Mouse (Mus musculus): ENCODE results near the gene Tspan2.

Tspan2 gene

DNA sequence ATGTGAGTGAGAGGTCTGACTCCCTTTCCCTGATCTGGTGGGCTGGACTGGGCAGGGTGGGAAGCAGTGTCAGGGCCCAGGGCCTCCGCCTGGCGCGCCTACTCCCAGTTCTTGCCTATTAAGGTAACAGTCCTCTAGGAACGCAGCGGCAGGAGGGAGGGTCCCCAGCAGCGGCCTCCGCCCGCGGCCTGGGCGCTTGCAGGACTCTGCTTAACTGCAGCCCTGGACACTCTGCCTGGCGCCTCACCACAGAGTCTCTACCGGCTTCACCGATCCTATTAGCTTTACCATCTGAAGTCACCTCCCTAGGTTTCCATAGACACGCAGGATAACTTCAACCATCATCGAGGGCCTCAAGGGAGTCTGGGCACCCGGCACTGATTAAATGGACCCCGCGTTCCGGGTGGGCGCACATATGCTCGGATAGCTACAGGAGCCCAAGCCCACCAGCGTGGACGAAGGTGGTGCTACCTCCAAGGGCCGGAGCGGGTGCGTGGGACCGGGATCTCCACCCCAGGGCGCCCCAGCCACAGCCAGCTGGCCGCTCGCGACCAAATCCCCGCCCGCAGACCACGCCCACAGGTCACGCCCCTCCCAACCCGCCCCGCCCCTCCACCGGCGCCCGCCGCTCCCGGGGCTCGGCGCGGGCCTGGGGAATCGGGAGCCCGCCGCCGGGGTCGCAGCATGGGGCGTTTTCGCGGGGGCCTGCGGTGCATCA lies at the start of gene Tspan2:
TSS of gene Tspan2 (plus strand) at position 217 of the 718 bp plus-strand sequence.
- WGBS = 2% methylated on average over 54 of the region's 54 CpGs

DNA sequence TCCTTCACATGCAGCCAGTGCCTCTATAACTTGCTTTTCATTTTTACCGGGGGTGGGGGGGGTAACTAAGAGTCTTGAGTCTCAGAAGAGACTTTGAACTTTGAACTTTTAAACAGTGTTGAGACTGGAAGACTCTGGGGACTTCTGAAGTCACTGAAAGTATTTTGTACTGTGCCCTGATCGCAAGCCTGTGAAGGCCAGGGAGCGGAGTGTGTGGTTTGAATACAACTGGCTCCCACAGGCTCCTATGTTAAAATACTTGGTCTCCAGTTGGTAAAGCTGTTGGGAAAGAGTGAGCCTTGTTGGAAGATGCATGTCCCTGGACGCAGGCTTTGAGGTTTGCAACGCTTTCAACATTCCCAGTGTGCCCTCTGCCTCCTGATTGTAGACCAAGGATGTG lies 47.5 kb upstream of the Tspan2 start:
- 95% methylated on average over 5 of the region's 5 CpGs for WGBS

DNA sequence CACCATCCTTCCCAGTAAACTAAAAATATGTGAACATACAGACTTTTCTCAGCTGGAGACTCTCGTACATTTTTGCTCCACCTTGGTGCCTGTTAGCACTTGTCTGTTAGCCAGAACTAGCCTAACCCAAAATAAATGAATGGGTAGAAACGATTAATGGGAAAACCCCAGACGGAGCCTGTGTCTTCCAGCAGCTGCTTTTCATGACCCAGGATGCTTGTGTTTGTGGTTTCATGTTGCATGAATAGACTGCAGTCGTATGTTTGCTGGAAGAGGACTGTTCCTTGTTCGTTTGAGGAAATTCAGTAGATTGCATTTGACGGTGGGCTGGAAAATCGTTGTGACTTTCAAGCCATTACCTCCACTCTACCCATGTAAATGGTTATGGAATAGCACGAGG lies 46.5 kb upstream of the Tspan2 start:
- WGBS = 79% methylated on average over 8 of the region's 8 CpGs

DNA sequence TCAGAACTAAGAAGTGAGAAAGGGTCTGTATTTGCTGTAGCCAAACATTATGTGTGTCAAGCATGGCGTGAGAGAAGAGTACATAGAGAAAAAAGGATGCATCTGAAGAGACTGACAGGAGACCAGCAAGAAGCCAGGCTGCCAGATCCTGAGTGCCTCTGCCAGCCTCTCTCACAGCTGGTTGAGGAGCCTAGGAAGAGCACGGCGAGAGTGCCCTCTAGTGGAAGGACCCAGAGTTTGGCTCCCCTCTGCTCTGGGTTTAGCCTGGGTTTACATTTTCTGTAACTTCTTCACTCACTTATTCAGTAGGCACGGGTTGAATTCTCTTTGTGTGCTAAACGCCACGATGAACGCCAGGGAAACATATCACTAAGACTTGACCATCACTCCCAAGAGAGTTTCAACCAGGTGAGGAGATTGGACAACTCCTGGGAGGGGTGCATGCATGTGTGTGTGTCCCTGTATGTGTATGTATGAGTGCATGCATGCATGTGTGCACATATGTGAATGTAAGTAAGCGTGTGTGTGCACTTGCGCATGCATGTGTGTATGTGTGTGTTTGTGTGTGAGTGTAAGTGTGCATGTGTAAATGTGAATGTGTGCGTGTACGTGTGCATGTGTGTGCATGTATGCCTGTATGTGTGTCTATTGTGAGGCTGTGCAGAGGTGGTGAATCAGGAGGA lies 42.4 kb upstream of the Tspan2 start:
- WGBS = 42% methylated on average over 11 of the region's 11 CpGs

DNA sequence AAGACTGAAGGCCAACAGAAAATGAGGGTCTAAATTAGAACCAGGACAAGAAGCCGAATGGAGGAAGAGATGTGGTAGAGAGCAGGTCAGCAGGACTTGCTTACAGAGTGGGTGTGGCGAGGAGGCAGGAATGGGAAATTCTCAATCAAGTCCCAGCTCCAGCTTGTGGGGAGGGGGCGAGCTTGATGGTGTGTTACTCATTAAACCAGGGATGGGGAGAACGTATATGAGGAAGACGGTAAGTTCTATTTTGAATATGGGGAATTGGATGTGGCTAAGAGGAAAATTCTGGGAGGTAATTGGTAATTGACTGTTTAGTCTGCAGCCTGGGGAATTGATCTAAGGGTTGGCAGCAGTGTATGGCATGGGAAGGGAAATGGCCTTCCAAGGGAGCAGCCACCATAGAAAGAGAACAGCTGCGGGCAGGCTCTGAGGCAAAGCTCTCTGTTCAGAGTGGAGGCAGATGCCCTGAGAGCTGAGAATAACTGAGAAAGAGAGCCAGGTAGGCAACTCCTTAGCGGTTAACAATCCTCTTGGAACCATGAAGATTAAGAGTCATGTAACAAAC lies 41.5 kb upstream of the Tspan2 start:
- WGBS = 82% methylated on average over 7 of the region's 7 CpGs

DNA sequence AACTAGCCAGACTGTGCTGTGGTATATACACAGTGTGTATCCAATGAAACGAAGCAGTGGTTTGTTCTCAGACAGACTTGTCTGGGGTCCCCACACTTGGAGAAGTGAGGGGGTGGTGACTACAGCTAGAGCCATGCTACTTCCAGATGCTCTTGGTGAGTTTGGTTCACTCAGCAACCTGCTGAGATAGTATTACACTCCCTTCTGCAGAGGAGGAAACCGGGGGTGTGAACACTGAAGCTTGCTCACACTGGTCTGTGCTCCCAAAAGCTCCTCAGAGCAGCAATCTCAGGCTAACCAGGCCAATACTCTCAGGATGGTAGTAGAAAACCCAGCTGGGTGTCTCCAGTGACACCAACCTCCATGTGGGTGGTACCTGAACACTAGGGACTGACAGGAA lies 36.2 kb upstream of the Tspan2 start:
- 44% methylated on average over 2 of the region's 2 CpGs for WGBS

DNA sequence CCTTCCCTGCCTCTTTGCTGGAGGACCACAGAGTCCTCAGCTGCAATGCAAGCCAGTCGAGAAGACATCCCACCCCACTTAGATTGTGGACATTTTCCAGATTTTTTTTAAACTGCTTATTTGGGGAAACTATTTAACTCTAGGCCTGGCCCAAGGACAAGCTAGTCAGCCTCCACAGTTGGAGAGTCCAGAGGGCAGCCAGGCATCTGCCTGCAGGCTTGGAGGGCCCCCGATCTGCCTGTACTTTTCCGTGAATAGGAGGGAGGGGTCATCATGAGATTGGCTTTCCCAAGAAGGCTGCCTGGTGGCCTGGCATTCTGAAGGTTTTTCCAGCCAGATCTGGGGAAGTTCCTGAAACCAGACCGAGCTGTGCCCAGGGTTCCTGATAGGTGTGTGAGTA lies 33.0 kb upstream of the Tspan2 start:
- WGBS = 62% methylated on average over 4 of the region's 4 CpGs

DNA sequence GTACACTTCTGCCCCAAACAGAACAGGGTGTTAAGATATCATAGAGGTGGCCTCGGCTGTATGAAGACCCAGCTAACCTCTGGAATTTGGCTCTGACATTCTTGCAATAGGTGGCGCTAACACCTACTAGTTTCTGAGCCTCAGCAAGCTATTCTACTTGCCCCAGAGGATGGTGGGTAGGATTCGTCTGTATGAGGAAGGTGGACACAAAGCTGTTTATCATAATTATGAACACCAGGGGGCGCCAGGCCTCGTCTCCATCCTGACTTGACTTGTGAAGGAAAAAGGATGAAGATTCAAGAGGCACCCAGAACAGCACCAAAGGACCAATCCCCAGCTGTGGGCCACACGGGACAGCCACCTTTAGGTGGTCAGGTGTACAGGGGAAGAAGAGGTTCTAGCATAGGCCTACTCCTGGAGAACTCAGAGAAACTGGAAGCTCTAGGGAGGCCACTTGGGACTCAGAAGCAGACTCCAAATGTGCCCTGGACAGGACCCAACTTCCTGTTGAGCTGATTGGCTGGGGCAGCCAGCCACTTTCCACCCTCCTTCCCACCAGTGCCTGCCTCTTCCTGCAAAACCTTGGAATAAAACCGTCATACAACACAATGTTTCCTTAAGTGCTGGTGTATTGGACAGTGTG lies 32.3 kb upstream of the Tspan2 start:
- WGBS = 46% methylated on average over 7 of the region's 7 CpGs

DNA sequence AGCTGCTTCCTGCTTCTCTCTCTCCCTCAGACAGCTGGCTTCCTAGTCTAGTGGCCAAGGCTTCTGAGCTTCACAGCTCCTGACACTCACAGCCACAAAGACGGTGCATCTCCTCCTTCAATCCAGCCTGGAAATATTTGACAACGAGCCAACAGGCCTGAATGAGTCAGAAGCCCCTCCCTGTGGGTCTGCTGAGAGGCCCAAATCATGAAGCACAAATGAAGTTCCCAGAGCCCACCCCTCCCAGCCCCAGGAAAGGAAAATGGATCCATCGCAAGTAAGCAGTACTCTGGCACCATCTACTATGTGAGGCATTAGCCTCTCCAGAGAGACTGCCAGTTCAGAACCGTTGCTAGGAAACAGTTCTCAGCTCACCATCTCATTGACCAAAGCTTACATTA lies 30.3 kb upstream of the Tspan2 start:
- 34% methylated on average over 4 of the region's 4 CpGs for WGBS

DNA sequence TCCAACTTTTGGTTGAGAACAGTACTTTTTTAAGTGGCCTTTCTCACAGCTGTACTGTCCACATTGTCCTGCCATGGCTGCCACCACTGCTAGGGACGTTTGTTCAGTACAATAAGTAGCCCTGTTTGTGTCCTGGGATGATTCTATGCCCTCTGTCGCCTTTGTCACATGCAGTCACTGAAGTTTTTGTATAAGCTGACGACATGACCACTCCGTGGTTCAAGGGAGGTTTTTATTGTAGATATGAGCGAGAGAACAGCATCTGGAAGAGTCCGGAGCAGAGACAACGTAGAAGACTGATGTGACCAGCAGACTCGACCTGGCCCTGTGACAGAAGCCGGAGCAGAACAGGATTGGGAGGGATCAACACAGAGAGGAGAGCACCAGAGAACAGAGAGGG lies 25.7 kb upstream of the Tspan2 start:
- WGBS = 68% methylated on average over 9 of the region's 9 CpGs

DNA sequence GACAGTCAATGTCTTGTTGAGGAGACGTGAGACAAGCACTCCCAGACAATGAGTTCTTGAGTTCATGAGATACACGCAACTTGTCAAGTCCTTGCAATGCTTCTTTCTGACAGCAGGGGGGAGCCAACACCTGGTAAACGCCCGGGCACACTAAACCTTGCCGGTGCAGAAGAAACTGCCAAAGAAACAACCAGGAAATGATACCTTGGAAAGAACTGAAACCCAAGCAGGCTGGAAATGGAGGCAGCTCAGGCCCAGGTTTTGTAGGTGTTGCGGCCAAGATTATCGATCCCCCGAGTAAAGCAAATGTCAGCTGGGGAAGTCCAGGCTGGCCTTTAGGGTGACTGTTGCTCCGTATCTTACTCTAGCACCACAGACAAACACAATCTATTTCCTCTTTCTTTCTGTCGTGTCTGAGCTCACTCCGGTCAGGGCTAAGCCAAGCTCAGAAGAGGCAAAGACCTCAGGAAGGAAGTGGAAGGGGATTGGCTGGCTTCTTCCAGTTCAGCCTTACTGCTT lies 19.2 kb upstream of the Tspan2 start:
- WGBS = 29% methylated on average over 11 of the region's 11 CpGs

DNA sequence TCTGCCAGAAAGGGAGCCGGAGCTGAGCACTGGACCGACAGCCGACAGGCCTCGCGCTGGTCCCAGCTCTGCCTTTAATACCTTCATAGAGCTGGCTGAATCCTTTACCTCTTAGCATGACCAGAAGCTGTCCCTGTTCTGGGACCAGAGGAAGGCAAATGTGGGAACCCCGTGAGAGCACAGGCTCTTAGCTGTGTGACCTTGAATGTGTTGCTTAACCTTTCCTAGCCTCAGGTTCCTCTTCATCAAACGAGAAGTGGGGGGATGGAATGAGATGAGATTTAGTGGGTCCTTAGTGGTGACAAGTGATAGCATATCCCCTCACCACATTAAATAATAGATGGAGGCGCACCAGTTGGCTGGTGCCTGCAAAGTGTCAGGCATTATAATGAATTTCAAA lies 18.5 kb upstream of the Tspan2 start:
- 92% methylated on average over 8 of the region's 8 CpGs for WGBS

DNA sequence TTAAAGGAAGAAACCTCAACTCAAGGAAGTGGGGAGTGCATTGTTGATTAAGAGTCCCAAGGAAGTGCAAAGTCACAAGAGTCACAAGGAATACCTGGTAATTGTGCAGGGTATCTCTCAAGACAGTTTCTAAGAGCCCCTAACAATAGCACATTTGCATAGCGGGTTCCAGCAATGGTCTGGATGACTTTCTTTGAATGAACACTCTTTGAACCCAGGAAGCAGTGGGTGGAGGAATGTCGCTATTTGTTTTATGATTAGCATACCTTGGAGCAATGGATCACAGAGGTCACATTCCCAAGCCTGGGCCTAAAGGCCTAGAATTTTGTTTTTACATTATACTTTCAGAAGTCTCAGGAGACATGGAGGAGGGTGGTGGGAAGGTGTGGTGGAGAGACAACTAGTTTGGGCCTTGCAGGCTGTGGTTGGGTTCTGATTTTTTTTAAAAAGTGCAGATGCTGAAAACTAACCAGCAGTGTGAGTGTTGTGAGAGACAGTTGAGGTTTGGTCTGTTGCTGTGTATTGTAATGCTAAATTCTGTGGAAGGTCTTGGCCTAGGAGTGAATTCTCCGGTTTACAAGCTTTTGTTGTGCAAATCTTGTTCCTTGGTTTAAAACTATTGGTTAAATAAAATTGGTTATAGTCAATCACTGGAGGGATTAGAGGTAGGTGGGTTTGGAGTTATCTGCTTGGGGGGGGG lies 16.6 kb upstream of the Tspan2 start:
- 86% methylated on average over 3 of the region's 3 CpGs for WGBS

DNA sequence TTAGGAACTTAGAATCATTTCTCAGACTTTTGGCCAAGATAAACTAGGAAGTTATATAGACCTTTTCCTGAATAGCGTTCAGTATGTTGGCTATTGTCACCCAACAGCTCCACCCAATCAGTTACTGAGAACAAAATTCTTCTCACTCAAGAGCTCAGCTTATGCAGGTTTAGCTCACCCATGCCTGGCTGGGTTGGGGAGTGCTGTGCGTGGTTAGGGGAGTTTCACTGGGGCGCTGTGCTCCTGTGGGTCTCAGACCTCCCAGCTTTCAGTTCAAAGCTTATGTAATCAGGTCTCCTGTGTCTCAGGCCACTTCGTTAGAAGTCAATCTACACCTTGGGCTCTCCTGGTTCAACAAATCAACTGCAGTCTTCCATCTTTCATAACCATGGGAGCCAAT lies 11.2 kb upstream of the Tspan2 start:
- 82% methylated on average over 4 of the region's 4 CpGs for WGBS

DNA sequence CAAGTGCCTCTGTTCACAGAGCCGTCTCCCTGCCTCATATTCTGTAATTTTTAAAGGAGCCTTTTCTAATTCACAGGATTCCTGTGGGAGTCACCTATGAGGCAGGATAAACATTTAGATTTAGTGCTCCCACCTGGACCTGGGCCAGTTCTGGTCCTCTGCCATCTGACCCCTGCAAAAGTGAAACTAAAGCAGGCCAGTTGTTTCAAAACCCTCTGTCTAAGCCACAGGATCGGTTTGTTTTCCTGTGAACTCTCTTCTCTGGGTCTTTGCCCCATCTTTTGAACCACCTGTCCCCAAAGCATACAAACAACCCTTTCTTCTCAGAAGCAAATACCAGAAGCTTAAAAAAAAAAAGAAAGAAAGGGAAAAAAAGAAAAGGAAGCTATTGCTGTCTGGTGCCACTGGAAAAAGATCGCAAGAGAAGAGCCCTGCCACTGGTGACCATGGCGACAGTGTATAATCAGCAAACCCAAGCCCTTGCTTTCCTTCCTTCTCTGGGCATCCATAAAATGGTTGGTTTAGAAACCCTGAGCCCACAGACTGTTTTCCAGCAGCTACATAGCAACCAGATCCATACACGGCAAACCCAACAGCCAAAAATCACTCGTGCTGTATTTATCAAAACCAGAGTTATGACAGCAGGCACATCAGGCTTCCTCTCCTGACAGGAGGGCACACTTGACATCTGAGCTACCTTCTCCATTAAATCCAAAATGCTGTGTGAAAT lies 10.3 kb upstream of the Tspan2 start:
- 40% methylated on average over 6 of the region's 6 CpGs for WGBS

DNA sequence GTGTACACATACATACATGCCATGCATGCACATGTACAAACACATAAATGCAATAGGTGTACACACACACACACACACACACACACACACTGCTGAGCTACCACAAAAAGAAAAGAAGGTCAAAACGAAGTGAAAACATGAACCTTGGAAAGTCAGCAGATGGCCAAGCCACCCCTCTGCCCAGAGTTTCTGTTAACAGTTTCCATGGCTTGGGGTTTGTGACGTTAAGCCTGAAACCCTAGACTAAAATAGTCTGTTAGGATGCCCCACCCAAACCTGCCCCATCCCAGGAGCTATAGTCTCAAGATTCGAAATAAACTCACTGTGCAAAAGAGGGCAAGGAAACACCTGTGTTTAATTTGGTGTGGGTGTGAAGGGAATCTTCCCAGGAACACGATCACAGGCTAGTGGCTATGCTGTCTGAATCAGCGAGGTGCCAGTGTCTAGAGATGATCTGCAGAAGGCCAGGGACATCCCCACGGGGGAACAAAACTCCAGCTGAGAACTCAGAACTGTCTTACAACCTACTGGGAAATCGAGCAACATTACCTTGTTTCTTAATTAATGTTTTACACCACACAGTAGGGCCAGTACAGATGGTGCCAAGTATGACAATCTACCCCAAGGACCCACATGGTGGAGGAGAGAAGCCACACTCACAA lies 9.4 kb upstream of the Tspan2 start:
- WGBS = 69% methylated on average over 7 of the region's 7 CpGs

DNA sequence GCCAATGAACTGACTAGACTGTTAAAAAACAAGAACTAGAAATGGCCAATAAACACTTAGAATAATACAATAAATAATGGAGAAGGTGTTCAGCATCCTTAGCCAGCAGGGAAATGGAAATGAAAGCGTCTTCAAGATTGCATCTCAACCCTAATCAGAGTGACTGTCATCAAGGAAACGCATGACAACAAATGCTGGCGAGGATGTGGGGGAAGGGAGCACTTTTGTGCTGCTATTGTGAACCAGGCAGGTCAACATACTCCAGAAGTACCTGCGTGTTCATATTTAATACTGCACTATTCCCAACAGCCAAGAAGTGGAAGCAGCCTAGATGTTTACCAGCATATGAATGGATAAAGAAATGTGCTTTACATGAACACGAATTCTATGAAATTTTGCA lies 4.9 kb upstream of the Tspan2 start:
- 70% methylated on average over 5 of the region's 5 CpGs for WGBS

DNA sequence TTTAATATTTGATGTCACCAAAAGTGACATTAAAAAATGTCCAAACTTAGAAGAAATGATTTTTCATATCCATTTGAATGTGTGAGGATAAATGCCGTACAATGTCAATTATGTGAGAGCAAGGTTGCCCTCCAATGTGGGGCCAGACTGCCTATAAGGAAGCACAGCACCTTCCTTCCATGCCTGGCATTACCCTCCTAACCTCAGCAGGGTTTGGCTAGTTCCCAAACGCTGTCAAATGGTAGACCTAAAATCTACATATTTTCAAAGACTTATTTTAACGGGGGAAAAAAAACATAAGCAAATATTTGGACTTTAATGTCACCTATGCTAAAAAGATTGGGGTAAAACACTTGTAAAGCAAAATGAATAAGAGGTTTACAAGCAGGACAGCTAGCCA lies 3.2 kb upstream of the Tspan2 start:
- 71% methylated on average over 3 of the region's 3 CpGs for WGBS

DNA sequence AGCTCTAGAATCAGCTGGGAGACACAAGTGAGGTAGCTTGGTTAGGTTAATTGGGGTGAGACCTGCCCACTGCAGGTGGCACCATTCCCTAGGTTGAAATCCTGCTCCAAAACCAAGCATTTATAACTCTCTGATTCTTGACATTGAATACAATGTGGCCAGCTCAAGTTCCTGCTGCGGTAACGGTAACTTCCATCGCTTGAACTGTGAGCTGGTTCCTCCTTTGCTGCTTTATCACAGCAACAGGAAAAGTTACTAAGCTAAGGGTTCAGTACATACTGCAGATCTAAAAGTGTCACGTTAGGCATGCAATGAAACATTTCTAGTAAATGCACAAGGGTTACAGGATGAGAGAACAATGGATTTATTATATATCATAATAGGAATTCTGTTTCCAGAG lies 1.7 kb upstream of the Tspan2 start:
- WGBS = 88% methylated on average over 4 of the region's 4 CpGs

DNA sequence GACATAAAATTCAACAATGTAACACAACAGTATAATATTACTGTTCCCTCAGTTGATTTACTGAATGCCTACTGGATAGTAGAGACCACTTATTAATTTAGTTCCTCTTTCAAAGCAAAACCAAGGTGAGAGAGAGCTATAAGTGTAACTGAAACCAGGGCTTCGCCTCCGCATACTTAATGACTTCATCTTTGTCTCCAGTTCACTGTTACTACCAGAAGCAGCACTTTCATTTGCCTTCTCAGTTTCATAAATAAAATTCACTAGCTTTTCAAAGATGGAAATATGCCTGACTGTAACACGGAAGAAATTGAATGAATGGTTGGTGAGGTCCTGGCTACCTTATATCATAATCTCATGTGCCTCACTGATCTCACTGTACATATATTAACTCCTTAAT lies 1.3 kb upstream of the Tspan2 start:
- WGBS = 90% methylated on average over 3 of the region's 3 CpGs

DNA sequence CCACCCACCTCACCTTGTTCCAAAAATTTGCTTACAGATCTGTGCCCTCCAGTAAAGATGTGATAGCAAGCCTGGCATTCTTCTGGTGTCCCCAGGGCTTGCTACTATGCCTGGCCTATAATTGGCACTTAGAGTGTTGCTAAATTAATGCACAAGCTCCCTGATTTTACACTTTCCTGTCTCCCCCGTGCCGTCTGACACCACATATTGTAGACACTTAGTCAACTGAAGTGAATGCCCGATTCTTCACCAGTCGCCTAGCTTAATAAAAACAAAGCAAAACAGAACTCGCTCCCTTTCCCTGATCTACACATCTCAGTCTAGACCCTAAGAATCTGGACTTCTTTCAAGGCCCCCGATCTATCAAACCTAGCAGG lies 405 bp upstream of the Tspan2 start:
- WGBS = 27% methylated on average over 6 of the region's 6 CpGs

Data from cerebral cortex, adult 2 months (tissue).